Mouse (Mus musculus) thymus, adult 2 months (tissue): ENCODE data around the gene Rhof. TPM values are rescaled to one million over a fixed set of nuclear protein-coding genes. Genes with fewer than 3 reads are reported as not detected.

Source experiments
- DNase-seq: peaks from one replicate; pipeline ENCODE4 v3.0.0; 2021
- H3K27ac ChIP-seq: fragments of 200-500 bp; 2 replicates; pipeline ENCODE4 v1.5.1; 2012; ENCODE audit warnings: low read length, control low read depth; ENCODE audit not compliant: control insufficient read depth, insufficient read depth
- H3K27me3 ChIP-seq: fragments of 200-500 bp; 2 replicates; pipeline ENCODE4 v1.6.1; 2012; ENCODE audit warnings: mild to moderate bottlenecking, low read length, moderate library complexity, mixed read lengths; ENCODE audit not compliant: control insufficient read depth, insufficient read depth
- H3K36me3 ChIP-seq: fragments of 200-500 bp; 2 replicates; pipeline ENCODE4 v1.6.1; 2012; ENCODE audit warnings: mild to moderate bottlenecking, low read length, moderate library complexity; ENCODE audit not compliant: control insufficient read depth, insufficient read depth
- H3K4me1 ChIP-seq: fragments of 200-500 bp; replicated peaks from 2 replicates; pipeline ENCODE4 v1.6.1; 2012; ENCODE audit warnings: low read length; ENCODE audit not compliant: control insufficient read depth, insufficient read depth
- H3K4me3 ChIP-seq: fragments of 200-500 bp; 2 replicates; pipeline ENCODE4 v1.5.1; 2012; ENCODE audit warnings: mild to moderate bottlenecking, low read length, control low read depth, moderate library complexity; ENCODE audit not compliant: control insufficient read depth, insufficient read depth
- CTCF ChIP-seq: fragments of 200-500 bp; IDR thresholded peaks from 2 replicates; pipeline ENCODE4 v1.5.1; 2012; ENCODE audit warnings: mild to moderate bottlenecking, control low read depth, low read length, moderate library complexity, borderline replicate concordance; ENCODE audit not compliant: control insufficient read depth, poor library complexity, insufficient read depth; ENCODE audit errors: extremely low read depth
- POLR2A ChIP-seq: fragments of 200-500 bp; IDR thresholded peaks from 2 replicates; pipeline ENCODE4 v1.6.1; 2012; ENCODE audit warnings: mild to moderate bottlenecking, low read length, control low read depth, moderate library complexity; ENCODE audit not compliant: control insufficient read depth, poor library complexity, insufficient read depth; ENCODE audit errors: extremely low read depth
- WGBS: fragments of 180-500 bp; shearing (Covaris S2); methylation state at CpG from one replicate; pipeline ENCODE4 v1.1.7; 2018; 5-methylcytosine and 5-hydroxymethylcytosine counted together
- polyA plus RNA-seq: library from polyadenylated mRNA; depleted of rRNA; stranded (reverse); fragments of >200 nt; gene quantifications from 2 replicates; pipeline ENCODE4 v1.2.3, GENCODE M21; 2012; rRNA removed

Gene Rhof
- polyA plus RNA-seq, 1 experiment: 51.9 TPM

- DNase-seq: peak; percentile 40
- TF ChIP-seq POLR2A (no peak), CTCF (no peak)
- peak overlapping the region; percentile 16; the same call in 1 of the 2 replicates for H3K4me3 ChIP-seq
- H3K27ac ChIP-seq: peak overlapping the region; percentile 35
- peaks cover 10% of the 10 kb centered on the region for H3K4me1 ChIP-seq
- H3K36me3 ChIP-seq: no peaks in the 10 kb centered on the region
- WGBS: 14% methylated on average over 16 of the region's 16 CpGs
- no peaks in the 10 kb centered on the region for H3K27me3 ChIP-seq
Observed at GRCm38 (mm10) chr5:123058251-123059102, 74.0 kb downstream of the Rhof start.

GRCm38 (mm10) chr5:123057366-123058250 is 74.9 kb downstream of the Rhof start:
- WGBS: 8% methylated on average over 48 of the region's 48 CpGs
- TF ChIP-seq POLR2A: peak; percentile 74
- TF ChIP-seq CTCF: peak; percentile 76
- Histone ChIP-seq H3K4me3 (peak overlapping the region; percentile 16; the same call in 1 of the 2 replicates), H3K36me3 (no peaks in the 10 kb centered on the region), H3K4me1 (peaks cover 10% of the 10 kb centered on the region), H3K27ac (no peak overlapping the region), H3K27me3 (no peaks in the 10 kb centered on the region)
- peak; percentile 99 for DNase-seq

Other genes with a start within 250 kb of the Rhof start
- 65.1 and 73.9 TPM in 2 replicates for gene Kdm2b, start 142.9 kb downstream of the Rhof start, polyA plus RNA-seq
- 76.9 and 87.4 TPM in 2 replicates for gene Orai1, start 117.6 kb downstream of the Rhof start, polyA plus RNA-seq
- gene Morn3, start 85.7 kb downstream of the Rhof start, polyA plus RNA-seq: 0.15 TPM in 1 of 2 replicates, not detected in the other
- 43.6 and 45.7 TPM in 2 replicates for gene Tmem120b, start 64.3 kb downstream of the Rhof start, polyA plus RNA-seq
- gene Setd1b, start 9.5 kb upstream of the Rhof start, polyA plus RNA-seq: 45.5 and 66.9 TPM in 2 replicates
- 32.7 and 34.7 TPM in 2 replicates for gene Psmd9, start 36.7 kb upstream of the Rhof start, polyA plus RNA-seq
- gene Hpd, start 50.0 kb upstream of the Rhof start, polyA plus RNA-seq: 1.5 and 6.0 TPM in 2 replicates
- 2.2 and 2.4 TPM in 2 replicates for gene Wdr66, start 119.4 kb upstream of the Rhof start, polyA plus RNA-seq
- 29.4 and 34.4 TPM in 2 replicates for gene Bcl7a, start 211.1 kb upstream of the Rhof start, polyA plus RNA-seq